Mouse (Mus musculus) T-cell, adult 2 months (primary cell): ENCODE results near the gene Vil1.

Source experiments
- DNase-seq: peaks from one replicate; pipeline ENCODE4 v3.0.0; 2022; ENCODE audit warnings: low spot score

The Vil1 gene

GRCm38 (mm10) chr1:74408589-74409504, at the start of gene Vil1:
TSS of gene Vil1 (plus strand) at chr1:74409376.
- DNase-seq = no peak

- DNase-seq = no peak
These were observed 49.1 kb upstream of the Vil1 start for GRCm38 (mm10) chr1:74359952-74360517.

GRCm38 (mm10) chr1:74361812-74362211, 47.4 kb upstream of the Vil1 start, which contains the start of gene Catip:
TSS of gene Catip (plus strand) at chr1:74362108.
- DNase-seq = peak; percentile 53

GRCm38 (mm10) chr1:74362325-74363229, 46.6 kb upstream of the Vil1 start:
- DNase-seq = no peak

GRCm38 (mm10) chr1:74363437-74363836, 45.7 kb upstream of the Vil1 start:
- DNase-seq = no peak

- DNase-seq = no peak
These were observed 44.9 kb upstream of the Vil1 start for GRCm38 (mm10) chr1:74364270-74364669.

- no peak for DNase-seq
These were observed 41.1 kb upstream of the Vil1 start for GRCm38 (mm10) chr1:74367886-74368645.

- no peak for DNase-seq
These were observed 39.1 kb upstream of the Vil1 start for GRCm38 (mm10) chr1:74370040-74370439.

GRCm38 (mm10) chr1:74373372-74373771, 35.8 kb upstream of the Vil1 start:
- no peak for DNase-seq

- DNase-seq = no peak
These were observed 34.2 kb upstream of the Vil1 start, which contains the start of gene Slc11a1 for GRCm38 (mm10) chr1:74374980-74375379. TSS of gene Slc11a1 (plus strand) at chr1:74375195.

- DNase-seq = no peak
These were observed 33.6 kb upstream of the Vil1 start for GRCm38 (mm10) chr1:74375561-74375960.

GRCm38 (mm10) chr1:74376396-74376795, 32.8 kb upstream of the Vil1 start:
- no peak for DNase-seq

- DNase-seq = no peak
These were observed 30.1 kb upstream of the Vil1 start for GRCm38 (mm10) chr1:74379058-74379504.

- DNase-seq = no peak
These were observed 28.7 kb upstream of the Vil1 start for GRCm38 (mm10) chr1:74380484-74380883.

GRCm38 (mm10) chr1:74381588-74382021, 27.6 kb upstream of the Vil1 start:
- DNase-seq = no peak

GRCm38 (mm10) chr1:74383385-74383784, 25.8 kb upstream of the Vil1 start:
- DNase-seq = no peak

- no peak for DNase-seq
These were observed 24.7 kb upstream of the Vil1 start for GRCm38 (mm10) chr1:74384525-74384924.

- DNase-seq = no peak
These were observed 24.1 kb upstream of the Vil1 start for GRCm38 (mm10) chr1:74385064-74385463.

GRCm38 (mm10) chr1:74385531-74385930, 23.6 kb upstream of the Vil1 start:
- no peak for DNase-seq

GRCm38 (mm10) chr1:74386363-74386713, 22.8 kb upstream of the Vil1 start:
- DNase-seq = no peak

GRCm38 (mm10) chr1:74386714-74387385, 22.3 kb upstream of the Vil1 start:
- peak; percentile 94 for DNase-seq
